Mouse (Mus musculus) layer of hippocampus, adult 2 months (tissue): Measurements from ENCODE around the gene Ak5. TPM values are rescaled to one million over a fixed set of nuclear protein-coding genes. Genes with fewer than 3 reads are reported as not detected.
"Not testable (repeated sequence)": the region's sequence is repeated elsewhere in the genome, so short reads cannot be mapped to it uniquely, and the experiment has no call there.

Source experiments
- DNase-seq, 2 experiments: peaks; one replicate each; pipeline ENCODE4 v3.0.0; 2022; ENCODE audit warnings: low spot score in 2 of 2
- H3K27ac ChIP-seq: fragments of 200-600 bp; 2 replicates; pipeline ENCODE4 v1.8.1; 2022
- H3K4me3 ChIP-seq: fragments of 200-600 bp; 2 replicates; pipeline ENCODE4 v1.8.1; 2022; ENCODE audit warnings: mild to moderate bottlenecking
- CTCF ChIP-seq: fragments of 200-600 bp; conservative IDR thresholded peaks from 2 replicates; pipeline ENCODE4 v1.8.1; 2022; ENCODE audit warnings: antibody characterized with exemption, mild to moderate bottlenecking, moderate library complexity
- long read RNA-seq, 2 experiments: library from polyadenylated mRNA; stranded (forward); transcript quantifications; one replicate each; pipeline ENCODE4 v2.0.0; 2021; ENCODE audit warnings: borderline mapping rate in 2 of 2
- total RNA-seq, 2 experiments: library from RNA; stranded (reverse); gene quantifications; 2 replicates each; pipeline ENCODE4 v1.2.3; 2021

Ak5 gene
- total RNA-seq: 100 to 1,000 TPM; 245 to 266 TPM
- long read RNA-seq, experiment 1, transcript Ak5-201 (14 exons, 3,323 nt): major isoform, 271 of 342 reads
- long read RNA-seq, experiment 1, partial matches to known transcripts: 27 of 342 reads
- long read RNA-seq, experiment 1, other reads (novel, unspliced or antisense): 44 of 342 reads
- long read RNA-seq, experiment 2, transcript Ak5-201 (14 exons, 3,323 nt): major isoform, 382 of 475 reads
- long read RNA-seq, experiment 2, partial matches to known transcripts: 33 of 475 reads
- long read RNA-seq, experiment 2, other reads (novel, unspliced or antisense): 60 of 475 reads

GRCm38 (mm10) chr3:152668239-152668638 lies at the start of gene Ak5:
Gene Ak5 (minus strand): TSS chr3:152668360.
- Histone ChIP-seq H3K4me3 (peak within 1 kb of the TSS; percentile 77), H3K27ac (peak within 1 kb of the TSS; percentile 97)
- no peak for DNase-seq
- TF ChIP-seq CTCF: no peak

- TF ChIP-seq CTCF: no peak
- H3K27ac ChIP-seq: peak within 1 kb of the TSS; percentile 78
Measured at GRCm38 (mm10) chr3:152713991-152714902, 46.1 kb upstream of the Ak5 start, which contains the start of gene Pigk. Gene Pigk (plus strand): TSS chr3:152714100.

GRCm38 (mm10) chr3:152712957-152713356 lies 44.8 kb upstream of the Ak5 start:
- Histone ChIP-seq H3K4me3 (no peak overlapping the region), H3K27ac (no peak overlapping the region)
- TF ChIP-seq CTCF: no peak
- no peak for DNase-seq

More at GRCm38 (mm10) chr3:152713991-152714902, 46.1 kb upstream of the Ak5 start, which contains the start of gene Pigk:
- peak within 1 kb of the TSS; percentile 91 for H3K4me3 ChIP-seq
- DNase-seq: peak; percentile 90 to 91

- peak; percentile 57 for TF ChIP-seq CTCF
- no peak for DNase-seq
- H3K27ac ChIP-seq: no peak overlapping the region
- no peak overlapping the region for H3K4me3 ChIP-seq
Measured at GRCm38 (mm10) chr3:152709936-152710335, 41.8 kb upstream of the Ak5 start.

- Histone ChIP-seq H3K4me3 (no peak overlapping the region), H3K27ac (no peak overlapping the region)
- no peak for TF ChIP-seq CTCF
- no peak for DNase-seq
Measured at GRCm38 (mm10) chr3:152707321-152707823, 39.2 kb upstream of the Ak5 start.

- H3K4me3 ChIP-seq: no peak overlapping the region
- no peak overlapping the region for H3K27ac ChIP-seq
- TF ChIP-seq CTCF: no peak
- DNase-seq: no peak
Measured at GRCm38 (mm10) chr3:152706901-152707300, 38.7 kb upstream of the Ak5 start.

- H3K4me3 ChIP-seq: no peak overlapping the region
- no peak for DNase-seq
- no peak for TF ChIP-seq CTCF
- H3K27ac ChIP-seq: no peak overlapping the region
Measured at GRCm38 (mm10) chr3:152705826-152706225, 37.7 kb upstream of the Ak5 start.

- no peak overlapping the region for H3K27ac ChIP-seq
- DNase-seq: no peak
- TF ChIP-seq CTCF: no peak
- H3K4me3 ChIP-seq: no peak overlapping the region
Measured at GRCm38 (mm10) chr3:152702274-152702843, 34.2 kb upstream of the Ak5 start.

GRCm38 (mm10) chr3:152701536-152701935 lies 33.4 kb upstream of the Ak5 start:
- not testable (repeated sequence) for H3K27ac ChIP-seq, DNase-seq, H3K4me3 ChIP-seq

GRCm38 (mm10) chr3:152699261-152699660 lies 31.1 kb upstream of the Ak5 start:
- TF ChIP-seq CTCF: no peak

GRCm38 (mm10) chr3:152698017-152698416 lies 29.9 kb upstream of the Ak5 start:
- Histone ChIP-seq H3K27ac (no peak overlapping the region), H3K4me3 (no peak overlapping the region)
- DNase-seq: no peak
- no peak for TF ChIP-seq CTCF

More at GRCm38 (mm10) chr3:152699261-152699660, 31.1 kb upstream of the Ak5 start:
- no peak overlapping the region for H3K27ac ChIP-seq
- no peak overlapping the region for H3K4me3 ChIP-seq
- DNase-seq: no peak

GRCm38 (mm10) chr3:152694950-152695349 lies 26.8 kb upstream of the Ak5 start:
- Histone ChIP-seq H3K4me3 (no peak overlapping the region), H3K27ac (no peak overlapping the region)
- TF ChIP-seq CTCF: no peak
- DNase-seq: no peak

GRCm38 (mm10) chr3:152689105-152689504 lies 20.9 kb upstream of the Ak5 start:
- no peak for TF ChIP-seq CTCF
- Histone ChIP-seq H3K27ac (no peak overlapping the region), H3K4me3 (no peak overlapping the region)
- no peak for DNase-seq
